Mouse (Mus musculus): Measurements from ENCODE around the gene Fzd1. TPM values are rescaled to one million over a fixed set of nuclear protein-coding genes. Genes with fewer than 3 reads are reported as not detected.

Fzd1 gene
- polyA plus RNA-seq, 1 experiment from 2014 or later: 18.3 TPM

DNA sequence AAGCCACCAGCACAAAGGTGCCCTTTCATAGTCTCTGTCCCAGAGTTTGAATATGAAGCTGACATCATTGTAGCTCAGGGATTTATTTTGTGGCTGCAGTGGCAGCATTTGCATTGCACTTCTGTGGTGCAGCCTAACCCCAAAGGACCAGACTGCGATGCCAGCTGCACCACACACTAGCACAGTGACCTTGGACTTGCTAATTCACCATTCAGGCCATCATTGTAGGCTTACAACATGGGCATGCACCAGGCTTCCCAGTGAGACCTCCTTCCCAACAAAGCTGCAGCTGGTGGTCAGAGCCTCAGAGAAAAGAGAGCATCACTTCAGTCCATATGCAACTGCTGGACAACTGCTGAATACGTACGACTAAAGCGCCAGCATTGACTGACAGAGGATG lies 32.4 kb upstream of the Fzd1 start:
- no peaks in the 10 kb centered on the region for H3K9me3 ChIP-seq (ENCODE audit: low read length)
- H3K9ac ChIP-seq (replicated peaks; ENCODE audit: low read depth): no peak overlapping the region
- H3K36me3 ChIP-seq (ENCODE audit: insufficient read depth, low read length): no peaks in the 10 kb centered on the region
- no peak overlapping the region for H3K4me2 ChIP-seq (replicated peaks; ENCODE audit: low read depth, low read length)
- ATAC-seq: no peak
- no peaks in the 10 kb centered on the region for H3K27me3 ChIP-seq (replicated peaks; ENCODE audit: insufficient read depth, low read length)
- H3K4me1 ChIP-seq (ENCODE audit: insufficient read depth, low read depth, low read length): no peaks in the 10 kb centered on the region
- H3K4me3 ChIP-seq (ENCODE audit: low read depth, low read length): no peak overlapping the region
- TF ChIP-seq CTCF (IDR thresholded peaks at IDR 0.05) (no peak), EP300 (IDR thresholded peaks at IDR 0.05) (no peak)
- no peak overlapping the region for H3K27ac ChIP-seq (ENCODE audit: low read length)
- WGBS: 92% methylated on average over 4 of the region's 4 CpGs
- DNase-seq (ENCODE audit: low spot score): no peak

DNA sequence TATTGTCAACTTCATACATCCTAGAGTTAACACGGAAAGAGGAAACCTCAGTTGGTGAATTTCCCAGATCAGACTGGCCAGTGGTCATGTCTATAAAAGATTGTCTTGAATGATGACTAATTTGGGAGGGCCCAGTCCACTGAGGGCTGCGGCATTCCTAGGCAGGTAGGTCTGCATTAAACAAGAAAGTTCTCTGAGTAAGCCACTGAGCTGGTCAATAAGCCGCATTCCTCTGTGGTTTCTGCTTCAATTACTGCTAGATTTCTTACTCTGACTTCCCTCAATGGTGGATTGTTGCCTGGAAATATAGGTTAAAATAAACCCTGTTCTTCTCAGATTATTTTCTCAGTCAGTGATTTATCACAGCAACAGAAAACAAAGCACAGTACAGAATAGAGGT lies 30.6 kb upstream of the Fzd1 start:
- 87% methylated on average over 3 of the region's 3 CpGs for WGBS
- Histone ChIP-seq H3K4me1 (ENCODE audit: insufficient read depth, low read depth, low read length) (no peaks in the 10 kb centered on the region), H3K27ac (ENCODE audit: low read length) (no peak overlapping the region), H3K9me3 (ENCODE audit: low read length) (no peaks in the 10 kb centered on the region), H3K36me3 (ENCODE audit: insufficient read depth, low read length) (no peaks in the 10 kb centered on the region), H3K27me3 (replicated peaks; ENCODE audit: insufficient read depth, low read length) (no peaks in the 10 kb centered on the region), H3K4me3 (ENCODE audit: low read depth, low read length) (no peak overlapping the region), H3K9ac (replicated peaks; ENCODE audit: low read depth) (no peak overlapping the region), H3K4me2 (replicated peaks; ENCODE audit: low read depth, low read length) (no peak overlapping the region)
- ATAC-seq (no peak), DNase-seq (ENCODE audit: low spot score) (no peak)
- TF ChIP-seq CTCF (IDR thresholded peaks at IDR 0.05) (no peak), EP300 (IDR thresholded peaks at IDR 0.05) (no peak)

DNA sequence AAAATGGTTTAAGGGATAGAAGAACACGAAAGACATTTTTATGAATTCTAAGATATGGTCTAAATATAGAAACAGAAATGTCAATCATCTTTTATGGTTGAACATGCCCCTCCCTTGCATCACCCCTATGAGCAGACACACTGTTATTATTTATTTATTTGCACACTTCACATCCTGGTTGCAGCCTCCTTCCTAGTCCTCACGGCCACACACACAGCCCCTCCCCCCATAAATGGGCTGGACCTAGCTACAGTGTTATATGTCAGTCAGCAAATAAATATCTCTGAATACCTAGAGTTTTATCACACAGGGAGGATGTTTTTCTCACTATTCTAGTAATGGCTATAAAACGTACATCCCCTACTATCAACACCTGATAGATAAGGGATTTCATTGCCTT lies 29.0 kb upstream of the Fzd1 start:
- WGBS: 58% methylated on average over 3 of the region's 3 CpGs

DNA sequence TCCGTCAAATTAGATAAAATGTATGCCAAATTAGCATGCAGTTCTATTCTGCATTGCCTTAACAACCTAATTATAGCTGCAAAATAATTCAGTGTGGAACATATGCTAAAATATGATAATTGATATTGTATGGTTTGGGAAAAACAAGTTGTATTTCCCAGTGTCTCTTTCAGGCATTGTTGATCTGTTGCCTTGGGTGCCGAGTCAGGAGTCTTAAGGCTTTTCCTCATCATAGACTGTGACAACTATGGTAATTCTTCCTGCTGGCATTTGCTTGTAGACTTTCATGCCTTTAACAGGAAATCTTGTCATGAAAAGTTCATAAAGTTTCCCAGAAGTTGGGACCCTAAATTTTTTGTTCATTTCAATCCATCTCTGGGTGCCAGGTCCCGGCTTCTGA lies 20.4 kb upstream of the Fzd1 start:
- 88% methylated on average over 3 of the region's 3 CpGs for WGBS
- H3K36me3 ChIP-seq (ENCODE audit: insufficient read depth, low read length): no peaks in the 10 kb centered on the region
- no peak for ATAC-seq
- no peak overlapping the region for H3K9ac ChIP-seq (replicated peaks; ENCODE audit: low read depth)
- TF ChIP-seq EP300 (IDR thresholded peaks at IDR 0.05): no peak
- H3K27ac ChIP-seq (ENCODE audit: low read length): no peak overlapping the region
- H3K4me1 ChIP-seq (ENCODE audit: insufficient read depth, low read depth, low read length): no peaks in the 10 kb centered on the region
- DNase-seq (ENCODE audit: low spot score): no peak
- H3K9me3 ChIP-seq (ENCODE audit: low read length): no peaks in the 10 kb centered on the region
- no peaks in the 10 kb centered on the region for H3K27me3 ChIP-seq (replicated peaks; ENCODE audit: insufficient read depth, low read length)
- no peak overlapping the region for H3K4me2 ChIP-seq (replicated peaks; ENCODE audit: low read depth, low read length)
- no peak overlapping the region for H3K4me3 ChIP-seq (ENCODE audit: low read depth, low read length)

More for the DNA sequence above, 29.0 kb upstream of the Fzd1 start:
- ATAC-seq (no peak), DNase-seq (ENCODE audit: low spot score) (no peak)
- Histone ChIP-seq H3K4me3 (ENCODE audit: low read depth, low read length) (no peak overlapping the region), H3K36me3 (ENCODE audit: insufficient read depth, low read length) (no peaks in the 10 kb centered on the region), H3K27me3 (replicated peaks; ENCODE audit: insufficient read depth, low read length) (no peaks in the 10 kb centered on the region), H3K4me2 (replicated peaks; ENCODE audit: low read depth, low read length) (no peak overlapping the region), H3K4me1 (ENCODE audit: insufficient read depth, low read depth, low read length) (no peaks in the 10 kb centered on the region), H3K9me3 (ENCODE audit: low read length) (no peaks in the 10 kb centered on the region), H3K27ac (ENCODE audit: low read length) (no peak overlapping the region), H3K9ac (replicated peaks; ENCODE audit: low read depth) (no peak overlapping the region)
- TF ChIP-seq CTCF (IDR thresholded peaks at IDR 0.05) (no peak), EP300 (IDR thresholded peaks at IDR 0.05) (no peak)

DNA sequence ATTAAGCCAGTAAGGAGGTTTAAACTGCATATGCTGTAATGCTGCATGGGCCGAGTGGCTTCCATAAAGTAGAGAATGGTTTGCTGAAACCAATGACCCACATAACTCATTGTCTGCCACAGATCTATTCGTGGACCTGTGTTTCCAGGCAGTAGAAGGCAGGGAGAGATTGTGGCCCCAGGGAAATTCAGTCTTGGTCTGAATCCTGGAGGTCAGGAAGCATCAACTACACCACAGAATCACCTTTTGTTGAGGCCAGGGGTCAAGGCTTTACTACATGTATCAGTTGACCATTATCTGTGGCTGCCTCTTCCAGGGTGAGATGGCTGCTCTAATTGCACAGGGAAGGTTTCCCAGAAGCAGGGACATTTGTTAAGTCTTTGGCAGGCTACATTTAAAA lies 18.7 kb upstream of the Fzd1 start:
- no peak for TF ChIP-seq EP300 (IDR thresholded peaks at IDR 0.05)
- no peak for TF ChIP-seq CTCF (IDR thresholded peaks at IDR 0.05)
- Histone ChIP-seq H3K9ac (replicated peaks; ENCODE audit: low read depth) (no peak overlapping the region), H3K4me3 (ENCODE audit: low read depth, low read length) (no peak overlapping the region), H3K27me3 (replicated peaks; ENCODE audit: insufficient read depth, low read length) (no peaks in the 10 kb centered on the region), H3K27ac (ENCODE audit: low read length) (no peak overlapping the region), H3K36me3 (ENCODE audit: insufficient read depth, low read length) (no peaks in the 10 kb centered on the region), H3K4me2 (replicated peaks; ENCODE audit: low read depth, low read length) (no peak overlapping the region), H3K4me1 (ENCODE audit: insufficient read depth, low read depth, low read length) (no peaks in the 10 kb centered on the region), H3K9me3 (ENCODE audit: low read length) (no peaks in the 10 kb centered on the region)
- ATAC-seq (no peak), DNase-seq (ENCODE audit: low spot score) (no peak)
- WGBS: 66% methylated on average over 2 of the region's 2 CpGs

DNA sequence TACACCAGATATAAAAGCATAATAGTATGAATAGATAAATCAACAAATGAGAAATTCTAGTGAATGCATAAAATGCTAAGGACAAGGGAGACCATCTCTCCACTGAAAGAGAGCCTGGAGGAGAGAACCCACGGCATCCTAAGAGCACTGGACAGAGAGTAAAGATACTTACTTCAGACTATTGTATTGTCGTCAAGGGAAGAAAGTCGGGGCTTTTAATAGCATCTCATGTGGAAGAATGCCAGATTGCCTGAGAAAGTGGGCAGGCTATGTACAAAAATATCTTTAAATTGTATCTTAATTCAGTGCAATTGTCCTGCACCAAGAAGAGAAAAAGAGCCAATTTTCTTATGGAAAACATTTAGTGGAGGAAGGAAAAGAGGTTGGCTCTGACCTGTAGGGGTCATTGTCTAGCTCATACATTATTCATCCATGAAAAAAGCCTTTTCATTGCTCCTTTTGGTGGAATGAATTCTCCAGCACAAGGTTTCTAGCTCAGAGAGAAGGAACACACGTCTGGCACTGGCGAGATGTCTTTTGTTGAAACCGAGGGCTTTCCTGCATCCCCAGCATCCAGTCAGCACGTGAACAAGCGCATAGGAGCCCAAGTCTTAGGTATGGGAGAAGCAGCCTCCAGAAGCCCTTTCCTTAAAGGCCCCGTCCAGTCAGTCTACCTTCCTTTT lies 15.4 kb upstream of the Fzd1 start:
- WGBS: 63% methylated on average over 9 of the region's 9 CpGs
- Histone ChIP-seq H3K27me3 (replicated peaks; ENCODE audit: insufficient read depth, low read length) (no peaks in the 10 kb centered on the region), H3K4me1 (ENCODE audit: insufficient read depth, low read depth, low read length) (no peaks in the 10 kb centered on the region), H3K36me3 (ENCODE audit: insufficient read depth, low read length) (no peaks in the 10 kb centered on the region), H3K9me3 (ENCODE audit: low read length) (no peaks in the 10 kb centered on the region), H3K27ac (ENCODE audit: low read length) (no peak overlapping the region), H3K9ac (replicated peaks; ENCODE audit: low read depth) (no peak overlapping the region), H3K4me2 (replicated peaks; ENCODE audit: low read depth, low read length) (no peak overlapping the region), H3K4me3 (ENCODE audit: low read depth, low read length) (no peak overlapping the region)
- DNase-seq (ENCODE audit: low spot score): no peak
- no peak for ATAC-seq
- TF ChIP-seq EP300 (IDR thresholded peaks at IDR 0.05): no peak
- TF ChIP-seq CTCF (IDR thresholded peaks at IDR 0.05): no peak

DNA sequence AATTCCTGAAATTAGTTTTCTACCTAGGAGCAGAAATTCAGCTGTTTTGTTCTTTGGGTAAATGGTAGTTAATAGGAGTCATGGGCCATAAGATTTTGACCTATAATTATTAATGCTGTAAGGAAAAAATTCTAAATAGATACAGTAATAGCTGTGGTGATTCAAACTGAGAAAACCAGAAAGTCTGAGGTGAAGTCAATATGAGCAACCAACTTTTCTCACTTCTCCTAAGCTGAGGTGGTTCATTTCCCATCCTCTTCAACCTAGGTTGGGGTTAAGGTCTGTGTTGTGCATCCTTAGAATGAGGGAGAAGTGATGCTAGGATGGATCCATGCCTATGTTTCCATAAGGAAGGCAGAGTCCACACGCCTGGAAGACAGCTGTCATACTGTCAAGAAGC lies 12.8 kb upstream of the Fzd1 start:
- H3K36me3 ChIP-seq (ENCODE audit: insufficient read depth, low read length): no peaks in the 10 kb centered on the region
- H3K27me3 ChIP-seq (replicated peaks; ENCODE audit: insufficient read depth, low read length): no peaks in the 10 kb centered on the region
- no peak overlapping the region for H3K4me2 ChIP-seq (replicated peaks; ENCODE audit: low read depth, low read length)
- no peaks in the 10 kb centered on the region for H3K9me3 ChIP-seq (ENCODE audit: low read length)
- no peak for ATAC-seq
- no peak overlapping the region for H3K4me3 ChIP-seq (ENCODE audit: low read depth, low read length)
- no peak for DNase-seq (ENCODE audit: low spot score)
- H3K4me1 ChIP-seq (ENCODE audit: insufficient read depth, low read depth, low read length): no peaks in the 10 kb centered on the region; the same call in 1 of the 2 replicates
- no peak overlapping the region for H3K27ac ChIP-seq (ENCODE audit: low read length)
- H3K9ac ChIP-seq (replicated peaks; ENCODE audit: low read depth): no peak overlapping the region
- WGBS: 72% methylated on average over 1 of the region's 1 CpGs
- TF ChIP-seq CTCF (IDR thresholded peaks at IDR 0.05) (no peak), EP300 (IDR thresholded peaks at IDR 0.05) (no peak)

Data from lung, postnatal 0 days (tissue).